Mouse (Mus musculus) testis, postnatal 10 days (tissue): ENCODE data around the gene Ankrd12.

Experiments used
- DNase-seq: peaks from one replicate; pipeline ENCODE4 v3.0.0; 2021; ENCODE audit warnings: low spot score

Ankrd12 gene

GRCm38 (mm10) chr17:66076934-66077333 is at the start of gene Ankrd12:
Gene Ankrd12 (minus strand): TSS chr17:66077089.
- peak; percentile 96 for DNase-seq

DNA sequence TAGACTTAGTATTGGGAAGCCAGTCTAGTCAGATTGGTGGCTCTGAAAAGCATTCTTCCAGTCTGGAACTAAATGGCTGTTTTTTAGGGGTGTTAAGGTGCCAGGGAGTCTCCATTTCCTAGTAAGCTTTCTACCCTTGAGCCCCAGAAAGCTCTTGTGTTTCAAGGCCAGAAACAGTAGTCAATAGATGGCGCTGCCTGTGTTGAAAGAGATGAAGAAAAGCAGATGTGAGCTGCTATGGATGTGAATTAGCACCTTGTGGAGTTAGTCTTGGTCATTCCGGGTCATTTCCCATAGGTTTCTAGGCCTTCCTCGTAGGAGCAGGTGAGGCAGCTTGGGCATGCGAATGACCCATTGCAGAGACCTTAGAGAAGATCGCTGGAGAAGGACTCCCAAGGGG is 48.3 kb upstream of the Ankrd12 start:
- DNase-seq: no peak

DNA sequence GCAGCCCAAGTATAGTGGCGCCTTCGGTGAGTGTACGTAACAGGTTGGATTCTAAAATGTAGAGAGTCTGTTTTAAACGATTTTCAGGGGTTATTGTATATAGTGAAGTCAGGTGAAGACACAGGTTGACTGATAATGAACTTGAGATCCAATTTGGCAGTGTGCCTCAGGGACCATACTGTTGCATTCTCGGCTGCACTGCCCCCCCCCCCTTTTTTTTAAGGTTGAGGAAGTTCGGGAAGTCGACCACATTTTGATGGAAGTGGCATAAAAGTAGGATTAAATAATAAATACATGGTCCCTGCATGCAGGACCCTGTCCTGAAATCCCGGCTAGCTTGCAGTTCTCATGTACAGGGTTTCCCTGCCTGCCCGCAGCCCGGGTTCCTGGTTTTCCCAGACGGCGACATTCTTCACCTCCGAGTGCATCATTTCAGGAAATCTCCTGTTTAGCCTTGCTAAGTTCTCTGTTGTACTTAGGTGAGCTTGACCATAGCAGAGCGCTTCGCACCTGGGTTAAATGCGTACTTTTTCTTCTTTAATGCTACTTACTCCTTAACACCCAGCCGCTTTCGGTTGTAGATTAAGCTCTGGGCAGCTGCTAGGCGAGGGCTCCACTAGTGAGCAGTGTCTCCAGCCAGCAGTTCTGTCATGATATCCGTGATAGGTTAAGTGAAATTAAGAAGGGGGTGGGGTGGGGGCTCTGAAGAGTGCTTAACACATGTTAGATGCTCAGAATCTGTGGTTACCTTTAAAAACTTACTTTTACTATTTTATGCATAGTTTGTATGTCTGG is 47.1 kb upstream of the Ankrd12 start:
- no peak for DNase-seq

GRCm38 (mm10) chr17:66123066-66123815 is 46.4 kb upstream of the Ankrd12 start, which contains the start of gene Ddx11:
Gene Ddx11 (plus strand): TSS chr17:66123520.
- DNase-seq: peak; percentile 98

DNA sequence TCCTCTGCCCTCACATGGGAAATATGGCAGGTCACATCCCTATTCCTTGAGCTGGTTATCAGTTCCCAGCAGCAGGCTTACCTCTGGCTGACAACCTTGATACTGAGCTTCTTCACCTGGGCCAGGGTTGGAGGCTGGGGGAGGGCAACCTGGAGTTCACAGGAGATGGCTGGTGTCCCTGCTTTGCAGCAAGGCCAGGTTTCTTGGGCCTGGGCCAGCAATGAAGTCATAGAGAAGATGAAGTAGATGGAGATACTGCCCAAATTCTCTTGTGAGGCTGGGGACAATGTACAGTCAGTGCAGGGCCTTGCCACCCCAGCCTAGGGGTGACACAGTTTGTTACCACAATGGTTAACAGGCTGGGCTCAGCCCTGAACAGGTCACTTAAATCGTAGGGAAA is 43.8 kb upstream of the Ankrd12 start:
- DNase-seq: no peak

- DNase-seq: no peak
Measured at GRCm38 (mm10) chr17:66118991-66119390, 42.1 kb upstream of the Ankrd12 start.

GRCm38 (mm10) chr17:66112166-66112565 is 35.3 kb upstream of the Ankrd12 start:
- no peak for DNase-seq

DNA sequence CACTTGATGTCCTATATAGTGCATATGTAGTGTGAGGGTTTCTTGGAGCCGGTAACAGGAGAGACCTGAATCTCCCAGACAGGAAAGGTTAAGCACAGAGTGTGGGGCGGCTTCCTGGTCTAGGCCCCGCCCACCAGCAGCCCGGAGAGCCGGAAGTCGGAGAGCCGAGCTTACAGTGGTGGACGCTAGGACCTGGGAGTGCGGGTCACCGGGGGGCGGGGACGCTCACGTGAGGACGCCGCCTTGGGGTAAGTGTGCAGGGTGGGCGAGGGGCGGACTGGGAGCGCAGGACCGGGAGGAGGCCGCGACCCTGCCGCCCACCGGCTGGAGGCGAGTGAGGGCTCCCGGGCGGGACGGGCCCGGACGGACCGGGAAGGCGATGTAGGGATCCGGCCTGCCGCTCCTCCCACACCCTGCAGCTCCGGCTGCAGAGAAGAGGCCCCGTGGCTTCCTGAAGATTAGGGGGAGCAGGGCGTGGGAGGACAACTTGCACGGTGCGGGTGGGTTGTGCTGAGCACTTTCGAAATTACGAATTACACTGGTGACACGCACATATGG is 34.6 kb upstream of the Ankrd12 start, which contains the start of gene Washc1:
Washc1 (plus strand) TSS at position 144 of the 558 bp plus-strand sequence.
- DNase-seq: peak; percentile 94

GRCm38 (mm10) chr17:66110746-66111145 is 33.9 kb upstream of the Ankrd12 start:
- DNase-seq: no peak

- no peak for DNase-seq
Measured at GRCm38 (mm10) chr17:66108198-66108597, 31.3 kb upstream of the Ankrd12 start.

GRCm38 (mm10) chr17:66107466-66107865 is 30.6 kb upstream of the Ankrd12 start:
- DNase-seq: no peak

GRCm38 (mm10) chr17:66106601-66107267 is 29.8 kb upstream of the Ankrd12 start:
- peak; percentile 75 for DNase-seq

GRCm38 (mm10) chr17:66104076-66104475 is 27.2 kb upstream of the Ankrd12 start:
- no peak for DNase-seq

- peak; percentile 94 for DNase-seq
Measured at GRCm38 (mm10) chr17:66101380-66102330, 24.8 kb upstream of the Ankrd12 start, which contains the start of gene Ndufv2. Gene Ndufv2 (minus strand): TSS chr17:66101559.

DNA sequence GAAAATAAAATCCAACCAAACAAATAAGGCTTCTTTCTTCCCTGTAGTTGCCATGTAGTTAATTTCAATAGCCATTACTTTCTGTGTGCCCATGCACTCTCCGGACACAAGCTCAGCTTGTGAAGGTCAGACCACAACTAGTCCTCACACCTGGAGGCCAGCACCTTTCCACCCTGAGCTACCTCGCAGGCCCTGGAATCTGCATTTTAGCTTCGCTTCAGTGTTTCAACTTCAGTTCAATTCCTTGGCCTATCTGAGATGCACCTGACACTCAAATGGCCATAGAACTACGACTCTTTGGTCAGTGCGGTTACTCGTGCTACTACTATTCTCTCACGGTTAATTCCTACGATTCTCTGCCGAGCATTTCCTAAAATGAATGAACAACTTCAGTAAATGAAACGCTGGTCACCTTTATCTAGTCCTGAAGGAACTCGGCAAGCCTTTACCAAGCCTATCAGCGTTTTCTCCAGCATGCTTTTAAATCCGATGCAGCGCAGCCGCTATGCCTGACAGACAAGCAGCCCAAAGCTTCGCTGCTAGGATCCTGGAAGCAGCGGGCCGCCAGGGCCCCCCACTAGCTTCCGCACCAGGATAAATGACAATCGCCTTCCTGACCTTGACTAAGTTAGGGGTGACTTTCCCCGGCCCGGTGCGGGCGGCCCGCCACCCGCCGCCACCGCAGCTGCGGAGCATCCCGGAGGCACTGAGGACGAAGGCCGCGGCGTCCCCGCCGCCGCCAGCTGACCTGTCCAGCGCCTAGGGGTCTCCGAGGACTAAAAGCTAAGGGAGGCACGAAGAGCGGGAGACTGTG is 23.9 kb upstream of the Ankrd12 start:
- DNase-seq: no peak

- DNase-seq: no peak
Measured at GRCm38 (mm10) chr17:66092664-66093063, 15.8 kb upstream of the Ankrd12 start.

DNA sequence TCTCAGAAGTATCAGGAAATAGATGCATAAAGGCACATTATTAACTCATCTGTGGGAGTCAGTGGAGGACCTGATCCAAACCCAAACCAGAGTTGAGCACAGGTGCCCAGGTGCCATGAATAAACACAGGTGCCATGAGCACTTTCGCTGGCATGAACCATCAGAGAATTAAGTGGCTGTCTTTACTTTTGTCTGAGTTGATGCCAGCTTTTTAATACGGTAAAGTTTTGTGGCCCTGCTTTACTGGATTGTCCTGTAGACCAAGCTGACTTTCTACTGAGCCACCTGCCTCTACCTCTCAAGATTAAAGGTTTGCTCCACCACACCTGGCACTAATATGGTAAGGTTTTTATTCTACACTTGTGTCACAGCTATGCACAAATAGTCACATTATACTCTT is 15.2 kb upstream of the Ankrd12 start:
- DNase-seq: no peak

- DNase-seq: no peak
Measured at GRCm38 (mm10) chr17:66091392-66091791, 14.5 kb upstream of the Ankrd12 start.

- DNase-seq: no peak
Measured at GRCm38 (mm10) chr17:66090251-66090650, 13.4 kb upstream of the Ankrd12 start.

- DNase-seq: no peak
Measured at GRCm38 (mm10) chr17:66085038-66085437, 8.1 kb upstream of the Ankrd12 start.
